Mouse (Mus musculus): Measurements from ENCODE around the gene Olfr1214.
"Not testable (repeated sequence)": the region's sequence is repeated elsewhere in the genome, so short reads cannot be mapped to it uniquely, and the experiment has no call there.

The Olfr1214 gene

GRCm38 (mm10) chr2:88992553-88992952 lies at the start of gene Olfr1214:
Gene Olfr1214 (minus strand): TSS chr2:88992653.
- no peak for DNase-seq

DNA sequence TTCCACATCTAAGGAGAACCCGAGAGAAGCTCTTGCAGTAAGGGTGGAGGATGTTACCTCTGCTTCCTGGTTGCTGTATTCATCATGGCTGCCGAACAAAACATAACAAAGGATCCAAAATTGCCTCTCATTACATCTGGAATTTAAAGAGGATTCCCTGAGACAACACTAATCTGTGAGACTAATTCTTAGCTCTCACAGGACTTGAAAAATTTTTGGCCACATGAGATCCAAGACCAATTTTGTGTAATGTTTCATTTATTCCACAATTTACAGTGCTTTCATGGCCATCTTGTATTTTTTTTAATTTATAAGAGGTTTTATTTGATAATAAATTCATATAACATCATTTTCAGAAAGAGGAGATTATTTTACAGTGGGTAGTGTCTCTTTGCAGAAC lies 39.5 kb upstream of the Olfr1214 start, which contains the start of gene Olfr1217:
Olfr1217 (minus strand) TSS at position 101 of the 400 bp plus-strand sequence.
- DNase-seq: no peak

GRCm38 (mm10) chr2:89021436-89021835 lies 29.0 kb upstream of the Olfr1214 start:
- DNase-seq: not testable (repeated sequence)

DNA sequence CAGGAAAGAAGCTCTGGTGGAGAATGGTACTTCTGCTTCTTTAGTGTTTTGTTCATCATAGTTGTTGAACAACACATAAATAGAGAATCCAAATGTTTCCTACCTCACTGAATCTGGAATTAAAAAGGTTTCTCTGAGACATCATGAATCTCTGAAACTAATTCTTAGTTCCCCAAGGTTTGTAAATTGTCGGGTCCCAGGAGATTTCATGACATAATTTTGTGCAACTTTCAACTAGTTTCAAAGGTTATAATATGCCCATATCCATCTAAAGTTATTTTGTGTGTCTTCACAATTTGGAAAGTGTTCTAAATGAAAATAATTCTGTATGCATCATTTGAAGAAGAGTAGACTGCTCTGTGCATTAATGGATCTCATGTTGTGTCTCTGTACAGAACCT lies 25.8 kb upstream of the Olfr1214 start, which contains the start of gene Olfr1216:
Olfr1216 (minus strand) TSS at position 101 of the 400 bp plus-strand sequence.
- no peak for DNase-seq

DNA sequence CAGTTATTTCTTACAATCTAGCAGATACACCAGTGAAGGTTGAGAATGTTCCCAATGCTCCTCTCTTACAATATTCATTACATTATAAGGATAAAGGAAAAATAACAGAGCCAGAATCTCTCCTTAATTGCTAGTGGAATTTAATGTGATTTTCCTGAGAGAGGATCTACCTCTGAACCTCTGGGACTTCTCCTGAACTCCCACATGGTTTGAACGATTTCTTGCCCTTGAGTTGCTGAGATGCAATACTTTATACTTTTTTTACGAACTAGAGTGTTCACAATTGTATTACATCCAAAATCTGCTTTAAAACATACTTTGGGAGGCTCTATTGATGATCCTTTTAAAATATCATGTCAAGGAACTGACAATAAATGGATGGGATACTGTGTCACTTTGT lies 14.4 kb upstream of the Olfr1214 start, which contains the start of gene Olfr1215:
Olfr1215 (minus strand) TSS at position 101 of the 400 bp plus-strand sequence.
- no peak for DNase-seq

DNA sequence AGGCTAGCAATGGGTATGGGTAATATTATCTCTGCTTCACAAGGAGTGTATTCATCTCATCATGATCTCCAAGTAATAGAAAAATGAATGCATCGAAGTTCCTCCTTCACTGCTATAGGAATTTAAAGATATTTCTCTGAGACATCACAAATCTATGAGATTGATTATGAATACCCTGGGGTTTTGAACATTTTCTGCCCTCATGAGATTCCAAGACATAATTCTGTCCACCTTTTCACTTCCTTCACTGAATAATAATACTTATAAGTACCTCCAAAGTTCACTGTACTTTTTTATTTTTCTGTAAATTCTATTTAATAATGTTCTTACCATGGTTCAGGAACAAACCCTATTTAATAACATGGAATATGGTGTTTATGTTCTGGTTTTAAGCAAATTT lies 12.3 kb downstream of the Olfr1214 start, which contains the start of gene Gm13762:
Gm13762 (minus strand) TSS at position 101 of the 400 bp plus-strand sequence.
- no peak for DNase-seq

GRCm38 (mm10) chr2:88953669-88954068 lies 38.8 kb downstream of the Olfr1214 start, which contains the start of gene Olfr1212:
Gene Olfr1212 (plus strand): TSS chr2:88953969.
- DNase-seq: no peak

DNA sequence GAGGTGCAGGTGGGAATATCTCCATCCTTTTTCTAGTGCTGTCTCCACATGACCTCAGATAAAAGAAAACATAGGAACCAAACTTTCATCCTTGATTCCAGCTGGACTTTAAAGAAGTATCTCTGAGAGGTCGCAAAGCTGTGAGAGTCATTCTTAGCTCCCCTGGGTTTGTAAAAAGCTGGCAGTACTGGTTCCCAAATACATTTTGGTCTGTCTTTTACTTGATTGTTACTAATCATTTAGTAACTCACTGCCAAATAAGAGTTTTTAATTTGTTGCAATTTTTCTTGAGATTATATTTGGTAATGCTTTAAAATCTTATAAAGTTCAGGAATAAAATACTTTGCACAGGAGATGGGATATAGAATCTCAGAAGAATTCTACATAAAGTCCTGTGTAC lies 54.4 kb downstream of the Olfr1214 start, which contains the start of gene Olfr1211:
Olfr1211 (minus strand) TSS at position 101 of the 400 bp plus-strand sequence.
- DNase-seq: no peak

Data from cerebellum, postnatal 36 days (tissue).